ENCODE assay signal across 16 mouse cellular contexts in genomic region chr2:33931161-33931560, GRCm38 (mm10).
"Had no signal": no experiment of that assay in that cellular context is flagged by ENCODE, and none has a peak within 500 bp of the region (broad histone marks: within the 10 kb centered on the region; RNA-seq: fewer than 3 reads in every experiment).

No protein-coding gene starts in this region.

- DNase-seq: retina, postnatal 1 day; right cerebral cortex, adult 18-20 months; right cerebral cortex, postnatal 14 days; right cerebral cortex, postnatal 25 days; right cerebral cortex, postnatal 4 days; spleen, adult 18-20 months; thymus, adult 18-20 months; thymus, adult 2 months; thymus, postnatal 14 days; thymus, postnatal 25 days; thymus, postnatal 36 days; thymus, postnatal 4 days had no signal

- H3K4me1 ChIP-seq: stomach, embryonic 15.5 days had no signal

- H3K9ac ChIP-seq: neural tube, embryonic 13.5 days; neural tube, embryonic 15.5 days; stomach, embryonic 15.5 days had no signal

- H3K27ac ChIP-seq: neural tube, embryonic 13.5 days; neural tube, embryonic 15.5 days; stomach, embryonic 15.5 days; stomach, postnatal 0 days had no signal

- H3K27me3 ChIP-seq: neural tube, embryonic 13.5 days; neural tube, embryonic 15.5 days; stomach, embryonic 15.5 days had no signal

- H3K4me2 ChIP-seq: neural tube, embryonic 13.5 days; neural tube, embryonic 15.5 days; stomach, embryonic 15.5 days had no signal

- H3K4me3 ChIP-seq: neural tube, embryonic 13.5 days; neural tube, embryonic 15.5 days; stomach, embryonic 15.5 days had no signal

- H3K9me3 ChIP-seq: neural tube, embryonic 13.5 days; neural tube, embryonic 15.5 days; stomach, embryonic 15.5 days had no signal

- H3K36me3 ChIP-seq: neural tube, embryonic 13.5 days; neural tube, embryonic 15.5 days; stomach, embryonic 15.5 days had no signal
